Mouse (Mus musculus): ENCODE measurements around the gene Stam2. TPM values are rescaled to one million over a fixed set of nuclear protein-coding genes. Genes with fewer than 3 reads are reported as not detected.
A peak's percentile ranks its signal among the peaks of the same experiment; 100 is the strongest.

Stam2 gene
- 41.1 and 44.7 TPM in 2 replicates for polyA plus RNA-seq (2016; fragmentation: Nextera tagmentation; extraction: Ambion mirVana)

- ATAC-seq (ENCODE audit: low FRiP score, low read depth), result peak; percentile 95
Observed at GRCm38 (mm10) chr2:52742256-52743158, at the start of gene Stam2. Stam2 (minus strand) TSS chr2:52742281.

DNA sequence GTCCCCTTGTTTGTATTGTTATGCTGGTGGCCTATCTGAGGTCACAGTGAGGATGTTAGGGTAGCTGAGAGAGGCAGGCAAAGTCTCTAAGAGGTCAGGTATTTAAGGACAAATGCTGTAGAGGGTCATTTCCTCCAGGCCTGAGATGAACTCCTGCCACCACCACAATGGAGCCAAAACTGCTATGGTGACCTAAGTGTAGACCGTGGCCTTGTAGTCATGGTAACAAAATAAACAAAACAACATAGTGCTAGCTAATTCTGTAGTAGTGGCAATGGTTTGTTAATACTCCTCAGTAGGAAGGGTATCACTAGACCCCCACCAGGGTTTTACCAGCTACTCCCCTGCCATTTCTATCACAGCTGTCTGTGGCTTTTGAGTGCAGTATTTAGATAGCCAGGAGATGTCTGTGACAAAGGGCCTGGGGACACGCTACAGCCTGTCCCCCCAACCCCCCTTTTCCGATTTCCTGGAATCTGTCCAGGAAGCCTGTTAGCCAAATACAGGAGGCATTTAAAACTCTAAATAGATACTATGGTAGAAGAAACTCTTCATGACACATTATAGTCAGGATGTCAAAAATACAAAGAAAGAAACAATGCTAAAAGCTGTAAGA, 43.1 kb upstream of the Stam2 start:
- ATAC-seq (ENCODE audit: low FRiP score, low read depth), result no peak
- Histone ChIP-seq H3K27me3 (no peaks in the 10 kb centered on the region), H3K9ac (replicated peaks) (no peak overlapping the region), H3K4me1 (no peaks in the 10 kb centered on the region), H3K36me3 (no peaks in the 10 kb centered on the region), H3K4me3 (no peak overlapping the region), H3K27ac (replicated peaks) (no peak overlapping the region), H3K9me3 (no peaks in the 10 kb centered on the region), H3K4me2 (replicated peaks) (no peak overlapping the region)
- WGBS, result 66% methylated on average over 3 of the region's 3 CpGs

More at GRCm38 (mm10) chr2:52742256-52743158, at the start of gene Stam2:
- Histone ChIP-seq H3K36me3 (0 out of 2 replicates have a peak, but pooled peaks cover 7% of the 10 kb centered on the region), H3K9me3 (no peaks in the 10 kb centered on the region), H3K9ac (replicated peaks) (peak within 1 kb of the TSS; percentile 80), H3K4me1 (peaks cover 9% of the 10 kb centered on the region; the same call in 1 of the 2 replicates), H3K4me2 (replicated peaks) (peak within 1 kb of the TSS; percentile 70), H3K27me3 (no peaks in the 10 kb centered on the region), H3K27ac (replicated peaks) (peak within 1 kb of the TSS; percentile 95), H3K4me3 (peak within 1 kb of the TSS; percentile 91)
- WGBS, result 8% methylated on average over 54 of the region's 54 CpGs

- H3K36me3 ChIP-seq, result no peaks in the 10 kb centered on the region
Observed at GRCm38 (mm10) chr2:52779987-52780386, 37.9 kb upstream of the Stam2 start.

DNA sequence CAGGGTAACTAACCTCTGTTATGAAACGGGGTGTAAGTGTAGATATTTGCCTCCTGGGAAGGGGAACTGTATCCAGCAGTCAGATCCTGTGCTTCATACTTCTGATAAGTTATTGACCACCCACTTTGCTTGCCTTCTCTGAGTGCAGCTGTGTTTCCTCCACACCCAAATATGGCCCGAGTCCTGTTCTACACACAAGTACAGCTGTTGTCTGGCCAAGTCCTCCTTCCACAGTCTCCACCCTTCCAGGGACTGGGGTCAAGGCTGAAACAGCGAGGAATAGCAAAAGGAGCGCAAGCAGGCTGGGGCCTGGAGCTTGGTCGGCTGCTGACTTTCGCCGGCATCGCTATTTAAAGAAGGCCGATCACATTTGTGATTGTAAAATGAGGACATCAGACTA, 37.3 kb upstream of the Stam2 start:
- no peaks in the 10 kb centered on the region for H3K27me3 ChIP-seq
- WGBS, result 84% methylated on average over 9 of the region's 9 CpGs
- no peak overlapping the region for H3K4me2 ChIP-seq (replicated peaks)
- H3K4me1 ChIP-seq, result no peaks in the 10 kb centered on the region
- no peak overlapping the region for H3K4me3 ChIP-seq
- no peak overlapping the region for H3K9ac ChIP-seq (replicated peaks)
- no peak overlapping the region for H3K27ac ChIP-seq (replicated peaks)
- H3K36me3 ChIP-seq, result no peaks in the 10 kb centered on the region
- no peaks in the 10 kb centered on the region for H3K9me3 ChIP-seq
- ATAC-seq (ENCODE audit: low FRiP score, low read depth), result no peak

More at GRCm38 (mm10) chr2:52779987-52780386, 37.9 kb upstream of the Stam2 start:
- ATAC-seq (ENCODE audit: low FRiP score, low read depth), result no peak
- H3K9ac ChIP-seq (replicated peaks), result no peak overlapping the region
- no peak overlapping the region for H3K4me3 ChIP-seq
- no peaks in the 10 kb centered on the region for H3K4me1 ChIP-seq
- H3K27me3 ChIP-seq, result no peaks in the 10 kb centered on the region
- no peak overlapping the region for H3K4me2 ChIP-seq (replicated peaks)
- 87% methylated on average over 10 of the region's 10 CpGs for WGBS
- no peaks in the 10 kb centered on the region for H3K9me3 ChIP-seq
- H3K27ac ChIP-seq (replicated peaks), result no peak overlapping the region

GRCm38 (mm10) chr2:52777839-52778238, 35.8 kb upstream of the Stam2 start:
- Histone ChIP-seq H3K36me3 (no peaks in the 10 kb centered on the region), H3K4me3 (no peak overlapping the region), H3K4me1 (0 out of 2 replicates have a peak, but pooled peaks cover 2% of the 10 kb centered on the region), H3K27me3 (no peaks in the 10 kb centered on the region), H3K9me3 (no peaks in the 10 kb centered on the region), H3K4me2 (replicated peaks) (no peak overlapping the region), H3K27ac (replicated peaks) (no peak overlapping the region), H3K9ac (replicated peaks) (no peak overlapping the region)
- ATAC-seq (ENCODE audit: low FRiP score, low read depth), result no peak
- WGBS, result 92% methylated on average over 2 of the region's 2 CpGs

DNA sequence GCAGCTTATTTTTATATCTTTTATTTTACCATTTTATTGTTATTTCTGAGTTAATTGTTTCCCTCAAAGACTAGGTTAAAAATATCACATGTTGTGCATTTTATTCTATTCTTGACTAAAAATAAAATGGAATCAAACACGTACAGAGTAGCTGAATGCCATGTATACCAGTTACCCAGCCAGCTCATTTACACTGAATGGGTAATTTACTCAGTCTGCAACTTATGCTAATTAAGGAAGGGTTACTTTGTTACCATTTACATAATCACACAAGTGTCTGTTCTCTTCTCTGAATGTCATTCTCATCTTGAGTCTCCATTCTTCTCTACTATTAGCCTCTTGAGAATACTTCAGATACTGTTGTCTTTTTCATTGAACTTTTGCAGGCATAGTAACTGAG, 32.3 kb upstream of the Stam2 start:
- Histone ChIP-seq H3K4me1 (0 out of 2 replicates have a peak, but pooled peaks cover 4% of the 10 kb centered on the region), H3K9ac (replicated peaks) (no peak overlapping the region), H3K27ac (replicated peaks) (no peak overlapping the region), H3K9me3 (no peaks in the 10 kb centered on the region), H3K36me3 (no peaks in the 10 kb centered on the region), H3K4me3 (no peak overlapping the region), H3K27me3 (no peaks in the 10 kb centered on the region), H3K4me2 (replicated peaks) (no peak overlapping the region)
- no peak for ATAC-seq (ENCODE audit: low FRiP score, low read depth)
- 56% methylated on average over 1 of the region's 1 CpGs for WGBS

- 16% methylated on average over 5 of the region's 5 CpGs for WGBS
- H3K4me1 ChIP-seq, result 0 out of 2 replicates have a peak, but pooled peaks cover 4% of the 10 kb centered on the region
- H3K9ac ChIP-seq (replicated peaks), result no peak overlapping the region
- no peak overlapping the region for H3K4me3 ChIP-seq
- no peaks in the 10 kb centered on the region for H3K36me3 ChIP-seq
- ATAC-seq (ENCODE audit: low FRiP score, low read depth), result peak; percentile 70
- H3K27me3 ChIP-seq, result no peaks in the 10 kb centered on the region
- H3K4me2 ChIP-seq (replicated peaks), result no peak overlapping the region
- no peak overlapping the region for H3K27ac ChIP-seq (replicated peaks)
- H3K9me3 ChIP-seq, result no peaks in the 10 kb centered on the region
Observed at GRCm38 (mm10) chr2:52772774-52773393, 30.8 kb upstream of the Stam2 start.

DNA sequence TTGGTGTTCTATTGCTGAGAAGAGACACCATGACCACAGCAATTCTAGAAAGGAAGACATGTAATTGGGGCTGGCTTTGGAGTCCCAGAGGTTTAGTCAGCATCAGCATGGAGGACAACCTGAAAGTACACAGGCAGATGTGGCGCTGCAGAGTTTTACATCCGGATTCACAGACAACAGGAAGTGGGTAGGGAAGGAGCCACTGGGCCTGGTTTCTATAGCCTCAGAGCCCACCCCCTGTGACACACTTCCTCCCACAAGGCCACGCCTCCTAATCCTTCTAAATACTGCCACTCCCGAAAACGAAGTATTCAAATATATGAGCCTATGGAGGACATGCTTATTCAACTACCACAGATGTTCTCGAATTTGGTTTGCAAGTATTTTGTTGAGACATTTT, 23.0 kb upstream of the Stam2 start:
- no peak overlapping the region for H3K27ac ChIP-seq (replicated peaks)

DNA sequence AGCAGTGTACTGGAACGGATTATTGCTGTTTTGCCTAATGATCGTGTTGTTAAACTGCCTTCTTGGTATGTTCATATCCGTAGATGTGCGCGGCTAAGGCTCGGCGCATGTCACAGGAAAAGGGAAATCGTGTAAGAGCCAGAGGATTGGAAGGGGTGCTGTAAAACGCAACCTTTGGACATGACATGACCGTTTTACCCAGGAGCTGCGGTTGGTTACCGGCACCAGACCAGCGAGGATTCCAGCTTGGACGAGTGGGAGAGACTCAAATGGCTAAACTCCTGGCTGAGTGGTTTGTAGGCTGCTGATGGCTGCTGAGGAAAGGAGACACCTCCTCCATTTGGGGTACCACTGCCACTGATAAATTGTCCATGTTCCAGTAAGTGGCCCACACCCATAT, 21.8 kb upstream of the Stam2 start:
- 90% methylated on average over 14 of the region's 14 CpGs for WGBS
- no peak overlapping the region for H3K4me3 ChIP-seq
- H3K4me1 ChIP-seq, result no peaks in the 10 kb centered on the region
- no peaks in the 10 kb centered on the region for H3K27me3 ChIP-seq
- no peak for ATAC-seq (ENCODE audit: low FRiP score, low read depth)
- H3K27ac ChIP-seq (replicated peaks), result no peak overlapping the region
- no peak overlapping the region for H3K9ac ChIP-seq (replicated peaks)
- H3K4me2 ChIP-seq (replicated peaks), result no peak overlapping the region
- no peaks in the 10 kb centered on the region for H3K36me3 ChIP-seq
- no peaks in the 10 kb centered on the region for H3K9me3 ChIP-seq

More for the DNA sequence above, 23.0 kb upstream of the Stam2 start:
- ATAC-seq (ENCODE audit: low FRiP score, low read depth), result no peak
- Histone ChIP-seq H3K27me3 (no peaks in the 10 kb centered on the region), H3K4me3 (no peak overlapping the region), H3K9me3 (no peaks in the 10 kb centered on the region), H3K36me3 (no peaks in the 10 kb centered on the region), H3K4me1 (no peaks in the 10 kb centered on the region), H3K9ac (replicated peaks) (no peak overlapping the region), H3K4me2 (replicated peaks) (no peak overlapping the region)
- WGBS, result 89% methylated on average over 6 of the region's 6 CpGs

- no peaks in the 10 kb centered on the region for H3K4me1 ChIP-seq
- H3K4me2 ChIP-seq (replicated peaks), result peak overlapping the region; percentile 29
- no peak overlapping the region for H3K4me3 ChIP-seq
- H3K9me3 ChIP-seq, result no peaks in the 10 kb centered on the region
- WGBS, result 20% methylated on average over 12 of the region's 12 CpGs
- H3K36me3 ChIP-seq, result no peaks in the 10 kb centered on the region
- H3K9ac ChIP-seq (replicated peaks), result no peak overlapping the region
- no peaks in the 10 kb centered on the region for H3K27me3 ChIP-seq
- no peak overlapping the region for H3K27ac ChIP-seq (replicated peaks)
- peak; percentile 75; the same call in 1 of the 2 replicates for ATAC-seq (ENCODE audit: low FRiP score, low read depth)
Observed at GRCm38 (mm10) chr2:52763040-52763736, 21.1 kb upstream of the Stam2 start.

DNA sequence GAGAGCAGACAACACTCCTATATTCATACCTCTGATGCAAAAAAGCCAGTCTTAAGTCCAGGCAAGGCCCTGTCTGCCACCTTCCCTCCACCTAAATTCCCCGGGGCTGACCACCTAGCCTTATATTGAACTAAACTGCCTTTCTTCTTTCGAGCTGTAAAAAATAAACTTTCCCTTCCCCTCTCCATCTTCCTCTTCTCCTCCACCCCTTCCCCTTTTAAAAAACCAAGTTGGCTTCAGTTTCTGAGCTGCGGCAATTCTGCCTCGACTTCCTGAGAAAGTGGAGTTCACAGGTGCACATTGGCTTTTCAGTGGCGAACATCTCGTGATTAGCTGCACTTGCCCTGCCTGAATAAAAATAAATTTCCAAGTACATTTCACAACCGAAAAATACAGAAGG, 20.4 kb upstream of the Stam2 start:
- 67% methylated on average over 7 of the region's 7 CpGs for WGBS
- no peaks in the 10 kb centered on the region for H3K27me3 ChIP-seq
- H3K4me2 ChIP-seq (replicated peaks), result no peak overlapping the region
- H3K36me3 ChIP-seq, result no peaks in the 10 kb centered on the region
- H3K27ac ChIP-seq (replicated peaks), result no peak overlapping the region
- H3K4me3 ChIP-seq, result no peak overlapping the region
- H3K9ac ChIP-seq (replicated peaks), result no peak overlapping the region
- ATAC-seq (ENCODE audit: low FRiP score, low read depth), result no peak
- H3K4me1 ChIP-seq, result no peaks in the 10 kb centered on the region
- H3K9me3 ChIP-seq, result no peaks in the 10 kb centered on the region
